13 mouse cellular contexts compared by ENCODE assay signal in genomic region chr7:144687663-144688381, GRCm38 (mm10).
DNase-seq lines count a peak whose midpoint lies in the region; ATAC-seq and TF ChIP-seq lines count a peak whose summit lies in the region.
"Had no signal": no experiment of that assay in that cellular context is flagged by ENCODE, and none has a peak within 500 bp of the region (broad histone marks: within the 10 kb centered on the region; RNA-seq: fewer than 3 reads in every experiment).

No protein-coding gene starts in this region.

- no peaks in the 10 kb centered on the region for H3K27me3 ChIP-seq in hindbrain, embryonic 12.5 days
- no peaks in the 10 kb centered on the region for H3K27me3 ChIP-seq in hindbrain, embryonic 11.5 days (ENCODE audit: control insufficient read depth, insufficient read depth, low read length)
- H3K27me3 ChIP-seq in lung, embryonic 15.5 days, result no peaks in the 10 kb centered on the region
- H3K27me3 ChIP-seq in hindbrain, embryonic 16.5 days (replicated peaks; ENCODE audit: control insufficient read depth, insufficient read depth, low read length), result no peaks in the 10 kb centered on the region
- H3K27me3 ChIP-seq: intestine, embryonic 15.5 days had no signal

- in situ Hi-C loops in ES-E14 (cut with MboI; ENCODE audit: low sequenced_read_pairs in 2 of 2, unreplicated experiment in 2 of 2), result no loop called here

- H3K9me3 ChIP-seq in hindbrain, embryonic 12.5 days (replicated peaks), result no peaks in the 10 kb centered on the region
- no peaks in the 10 kb centered on the region for H3K9me3 ChIP-seq in hindbrain, embryonic 11.5 days (ENCODE audit: control insufficient read depth, low read length)
- no peaks in the 10 kb centered on the region for H3K9me3 ChIP-seq in lung, embryonic 15.5 days
- H3K9me3 ChIP-seq in ES-E14 (ENCODE audit: control insufficient read depth, insufficient read depth, low read depth, low read length), result no peaks in the 10 kb centered on the region
- H3K9me3 ChIP-seq in hindbrain, embryonic 16.5 days (ENCODE audit: control insufficient read depth, low read length), result no peaks in the 10 kb centered on the region
- H3K9me3 ChIP-seq: intestine, embryonic 15.5 days; liver, embryonic 15.5 days had no signal

- WGBS in hindbrain, embryonic 12.5 days, result 92% methylated on average over 2 of the region's 2 CpGs
- 93% methylated on average over 2 of the region's 2 CpGs for WGBS in hindbrain, embryonic 11.5 days
- WGBS in lung, embryonic 15.5 days, result 81% methylated on average over 2 of the region's 2 CpGs
- 96% methylated on average over 2 of the region's 2 CpGs for WGBS in hindbrain, embryonic 16.5 days

- ATAC-seq in hindbrain, embryonic 12.5 days (ENCODE audit: low FRiP score), result peak; percentile 21; the same call in 1 of the 2 replicates
- no peak; the same call in 1 of the 2 replicates for ATAC-seq in hindbrain, embryonic 11.5 days (ENCODE audit: low FRiP score)
- peak; percentile 24; the same call in 1 of the 2 replicates for ATAC-seq in lung, embryonic 15.5 days (ENCODE audit: borderline replicate concordance, extremely low read depth, low FRiP score, low TSS enrichment)
- ATAC-seq in hindbrain, embryonic 16.5 days, result 0 out of 2 replicates have a peak, but pooled peaks have one; percentile 37
- ATAC-seq: intestine, embryonic 15.5 days had no signal

- H3K4me2 ChIP-seq in hindbrain, embryonic 12.5 days (replicated peaks), result no peak overlapping the region
- H3K4me2 ChIP-seq in hindbrain, embryonic 11.5 days (replicated peaks; ENCODE audit: low read depth, low read length), result no peak overlapping the region
- H3K4me2 ChIP-seq in lung, embryonic 15.5 days, result no peak overlapping the region
- no peak overlapping the region for H3K4me2 ChIP-seq in hindbrain, embryonic 16.5 days (ENCODE audit: low read length)
- H3K4me2 ChIP-seq: intestine, embryonic 15.5 days; liver, embryonic 15.5 days had no signal

- H3K27ac ChIP-seq in hindbrain, embryonic 12.5 days, result no peak overlapping the region
- no peak overlapping the region for H3K27ac ChIP-seq in hindbrain, embryonic 11.5 days (ENCODE audit: low read depth, low read length)
- 0 out of 2 replicates have a peak overlapping the region, but pooled peaks have one; percentile 22 for H3K27ac ChIP-seq in lung, embryonic 15.5 days
- peak overlapping the region; percentile 16; the same call in 1 of the 2 replicates for H3K27ac ChIP-seq in ES-E14 (ENCODE audit: insufficient read depth, low read depth, low read length, poor library complexity, severe bottlenecking)
- H3K27ac ChIP-seq in hindbrain, embryonic 16.5 days (ENCODE audit: low read depth, low read length), result no peak overlapping the region
- H3K27ac ChIP-seq: heart, adult 2 months; liver, embryonic 15.5 days had no signal

- H3K4me1 ChIP-seq in hindbrain, embryonic 12.5 days, result peaks cover 16% of the 10 kb centered on the region
- no peaks in the 10 kb centered on the region for H3K4me1 ChIP-seq in hindbrain, embryonic 11.5 days (replicated peaks; ENCODE audit: control insufficient read depth, insufficient read depth, low read length)
- H3K4me1 ChIP-seq in lung, embryonic 15.5 days, result peaks cover 29% of the 10 kb centered on the region
- H3K4me1 ChIP-seq in ES-E14 (ENCODE audit: control insufficient read depth in 2 of 2, insufficient read depth in 2 of 2, low read length in 2 of 2, poor library complexity in 1 of 2), result no peaks in the 10 kb centered on the region
- H3K4me1 ChIP-seq in hindbrain, embryonic 16.5 days (ENCODE audit: control insufficient read depth, insufficient read depth, low read depth, low read length), result no peaks in the 10 kb centered on the region
- H3K4me1 ChIP-seq: liver, embryonic 15.5 days had no signal

- no peak overlapping the region for H3K9ac ChIP-seq in hindbrain, embryonic 12.5 days
- no peak overlapping the region for H3K9ac ChIP-seq in hindbrain, embryonic 11.5 days (ENCODE audit: low read depth, low read length)
- no peak overlapping the region for H3K9ac ChIP-seq in lung, embryonic 15.5 days
- no peak overlapping the region for H3K9ac ChIP-seq in ES-E14 (ENCODE audit: insufficient read depth, low read depth, low read length, poor library complexity, severe bottlenecking)
- no peak overlapping the region for H3K9ac ChIP-seq in hindbrain, embryonic 16.5 days (ENCODE audit: low read depth, low read length)
- H3K9ac ChIP-seq: intestine, embryonic 15.5 days; liver, embryonic 15.5 days had no signal

- H3K4me3 ChIP-seq in hindbrain, embryonic 12.5 days, result no peak overlapping the region
- H3K4me3 ChIP-seq in hindbrain, embryonic 11.5 days (ENCODE audit: low read depth, low read length), result no peak overlapping the region
- H3K4me3 ChIP-seq in lung, embryonic 15.5 days, result no peak overlapping the region
- no peak overlapping the region for H3K4me3 ChIP-seq in ES-E14 (ENCODE audit: insufficient read depth in 1 of 2, low read depth in 1 of 2, low read length in 2 of 2, poor library complexity in 1 of 2, severe bottlenecking in 1 of 2)
- H3K4me3 ChIP-seq in hindbrain, embryonic 16.5 days (ENCODE audit: low read length), result no peak overlapping the region
- H3K4me3 ChIP-seq: heart, adult 2 months; intestine, embryonic 15.5 days; liver, embryonic 15.5 days had no signal

- DNase-seq in hindbrain, embryonic 11.5 days (ENCODE audit: low spot score), result no peak
- DNase-seq in lung, postnatal 10 days, result no peak
- DNase-seq in ES-E14 (ENCODE audit: low read depth, low spot score), result no peak
- DNase-seq in thymus, postnatal 25 days, result no peak
- DNase-seq: adrenal gland, adult 8-10 months; cerebellum, adult 2 months; heart, adult 2 months; kidney, postnatal 25 days had no signal

- H3K36me3 ChIP-seq in hindbrain, embryonic 12.5 days, result no peaks in the 10 kb centered on the region
- H3K36me3 ChIP-seq in hindbrain, embryonic 11.5 days (ENCODE audit: control insufficient read depth, insufficient read depth, low read length), result no peaks in the 10 kb centered on the region
- no peaks in the 10 kb centered on the region for H3K36me3 ChIP-seq in lung, embryonic 15.5 days
- no peaks in the 10 kb centered on the region for H3K36me3 ChIP-seq in ES-E14 (ENCODE audit: control insufficient read depth, insufficient read depth, low read length, poor library complexity, severe bottlenecking)
- H3K36me3 ChIP-seq in hindbrain, embryonic 16.5 days (ENCODE audit: control insufficient read depth, insufficient read depth, low read length), result no peaks in the 10 kb centered on the region
- H3K36me3 ChIP-seq: intestine, embryonic 15.5 days; liver, embryonic 15.5 days had no signal

TF ChIP-seq in ES-E14, 5 proteins besides CTCF, POLR2A, EP300 and RAD21:
- TF ChIP-seq ZNF384 (IDR thresholded peaks at IDR 0.05; ENCODE audit: low read depth, low read length) (no peak), HCFC1 (IDR thresholded peaks at IDR 0.05; ENCODE audit: borderline replicate concordance, insufficient read depth, low read length) (no peak)

Comparison
In these comparisons a context has a peak if more than half of its experiments do, and no peak if none do; other contexts are left out.
1. H3K27ac ChIP-seq: peak in lung, embryonic 15.5 days (single experiment) and ES-E14 (single experiment); none in hindbrain, embryonic 12.5 days (single experiment), hindbrain, embryonic 11.5 days (single experiment) and hindbrain, embryonic 16.5 days (single experiment).